Mouse (Mus musculus) urinary bladder, adult 2 months (tissue): ENCODE data around the gene Ncf4. TPM values are rescaled to one million over a fixed set of nuclear protein-coding genes. Genes with fewer than 3 reads are reported as not detected.
A peak's percentile ranks its signal among the peaks of the same experiment; 100 is the strongest.
"Not testable (repeated sequence)": the region's sequence is repeated elsewhere in the genome, so short reads cannot be mapped to it uniquely, and the experiment has no call there.

Experiments used
- DNase-seq: peaks from one replicate; pipeline ENCODE4 v3.0.0; 2022; ENCODE audit warnings: low spot score
- polyA plus RNA-seq: library from polyadenylated mRNA; depleted of rRNA; stranded (reverse); fragments of >200 nt; gene quantifications from 2 replicates; pipeline ENCODE4 v1.2.3, GENCODE M21; 2012

Gene Ncf4
- polyA plus RNA-seq, 1 experiment = 24.4 TPM

GRCm38 (mm10) chr15:78248410-78248809 lies 3.8 kb downstream of the Ncf4 start:
- DNase-seq = no peak

GRCm38 (mm10) chr15:78254751-78255150 lies 10.2 kb downstream of the Ncf4 start:
- no peak for DNase-seq

- DNase-seq = not testable (repeated sequence)
These were observed 12.1 kb downstream of the Ncf4 start for GRCm38 (mm10) chr15:78256602-78257259.

- DNase-seq = peak; percentile 37
These were observed 12.9 kb downstream of the Ncf4 start for GRCm38 (mm10) chr15:78257326-78258050.

GRCm38 (mm10) chr15:78258246-78258865 lies 13.8 kb downstream of the Ncf4 start:
- no peak for DNase-seq

- DNase-seq = no peak
These were observed 16.2 kb downstream of the Ncf4 start for GRCm38 (mm10) chr15:78260668-78261333.

GRCm38 (mm10) chr15:78263286-78263685 lies 18.7 kb downstream of the Ncf4 start:
- no peak for DNase-seq

GRCm38 (mm10) chr15:78267441-78267840 lies 22.8 kb downstream of the Ncf4 start:
- no peak for DNase-seq

- no peak for DNase-seq
These were observed 23.3 kb downstream of the Ncf4 start for GRCm38 (mm10) chr15:78267865-78268264.

- DNase-seq = no peak
These were observed 26.6 kb downstream of the Ncf4 start for GRCm38 (mm10) chr15:78271208-78271607.

GRCm38 (mm10) chr15:78278308-78278707 lies 33.7 kb downstream of the Ncf4 start:
- DNase-seq = no peak

- no peak for DNase-seq
These were observed 43.3 kb downstream of the Ncf4 start for GRCm38 (mm10) chr15:78287941-78288340.

- DNase-seq = not testable (repeated sequence)
These were observed 45.2 kb downstream of the Ncf4 start for GRCm38 (mm10) chr15:78289775-78290174.

- not testable (repeated sequence) for DNase-seq
These were observed 48.6 kb downstream of the Ncf4 start for GRCm38 (mm10) chr15:78293228-78293627.

- no peak for DNase-seq
These were observed 49.1 kb downstream of the Ncf4 start for GRCm38 (mm10) chr15:78293716-78294115.

- DNase-seq = no peak
These were observed 54.0 kb downstream of the Ncf4 start for GRCm38 (mm10) chr15:78298558-78298957.

GRCm38 (mm10) chr15:78299641-78300040 lies 55.0 kb downstream of the Ncf4 start:
- DNase-seq = no peak

GRCm38 (mm10) chr15:78300773-78301172 lies 56.2 kb downstream of the Ncf4 start:
- no peak for DNase-seq

GRCm38 (mm10) chr15:78302718-78303117 lies 58.1 kb downstream of the Ncf4 start:
- no peak for DNase-seq

- DNase-seq = no peak
These were observed 59.1 kb downstream of the Ncf4 start for GRCm38 (mm10) chr15:78303665-78304233.

GRCm38 (mm10) chr15:78305341-78305933 lies 60.8 kb downstream of the Ncf4 start, which contains the start of gene Csf2rb2:
TSS of gene Csf2rb2 (minus strand) at chr15:78305721.
- no peak for DNase-seq
